Mouse (Mus musculus) spleen, embryonic (tissue): ENCODE data around the gene Slc9a5.

ENCODE experiments used
- CTCF ChIA-PET: fragments of 350-600 bp; sonication (Branson Sonifier 250); formaldehyde crosslinking; loops from one replicate; lab custom pipeline; 2022; lab: Charles Lee

The Slc9a5 gene

GRCm38 (mm10) chr8:105404496-105404895 lies 55.9 kb downstream of the Slc9a5 start:
- CTCF ChIA-PET: interaction anchor here (0.8 kb wide), 1 partner anchor 162 kb away, joined by 4 read pairs; no protein-coding TSS in a partner anchor

DNA sequence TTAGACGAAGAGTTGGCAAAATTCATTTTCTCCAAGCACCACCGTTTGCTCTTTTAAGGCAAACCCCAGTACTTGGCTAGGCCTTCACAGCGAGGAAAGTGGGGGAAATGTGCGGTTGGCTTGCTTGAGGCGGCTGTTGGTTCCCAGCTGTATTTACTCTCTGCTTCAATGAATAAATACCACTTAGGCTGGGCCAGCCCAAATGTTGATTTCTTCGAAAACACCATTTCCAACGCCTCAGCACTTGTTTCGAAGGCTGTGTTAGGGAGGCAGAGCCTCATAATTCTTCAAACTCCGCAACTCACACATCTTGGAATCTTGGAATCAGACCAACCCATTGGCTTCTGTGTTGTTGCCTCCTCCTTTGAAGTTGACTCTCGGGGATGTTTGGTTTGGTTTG lies 57.8 kb downstream of the Slc9a5 start:
- CTCF ChIA-PET: no interaction called here

- CTCF ChIA-PET: no interaction called here
These were observed 59.7 kb downstream of the Slc9a5 start for GRCm38 (mm10) chr8:105408331-105408730.

DNA sequence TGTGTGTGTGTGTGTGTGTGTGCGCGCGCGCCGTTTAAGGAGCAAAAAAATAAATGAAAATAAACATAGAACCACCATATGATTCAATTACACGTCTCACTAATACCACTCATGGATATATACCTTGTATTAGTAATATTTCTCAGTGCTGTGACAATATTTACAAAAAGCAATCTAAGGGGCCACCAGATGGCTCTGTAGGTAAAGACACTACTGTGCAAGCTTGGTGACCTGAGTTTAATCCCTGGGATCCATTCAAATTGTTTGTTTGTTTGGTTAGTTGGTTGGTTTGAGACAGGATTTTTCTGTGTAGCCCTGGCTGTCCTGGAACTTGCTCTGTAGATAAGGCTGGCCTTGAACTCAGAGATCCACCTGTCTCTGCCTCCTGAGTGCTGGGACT lies 61.3 kb downstream of the Slc9a5 start:
- CTCF ChIA-PET: no interaction called here

DNA sequence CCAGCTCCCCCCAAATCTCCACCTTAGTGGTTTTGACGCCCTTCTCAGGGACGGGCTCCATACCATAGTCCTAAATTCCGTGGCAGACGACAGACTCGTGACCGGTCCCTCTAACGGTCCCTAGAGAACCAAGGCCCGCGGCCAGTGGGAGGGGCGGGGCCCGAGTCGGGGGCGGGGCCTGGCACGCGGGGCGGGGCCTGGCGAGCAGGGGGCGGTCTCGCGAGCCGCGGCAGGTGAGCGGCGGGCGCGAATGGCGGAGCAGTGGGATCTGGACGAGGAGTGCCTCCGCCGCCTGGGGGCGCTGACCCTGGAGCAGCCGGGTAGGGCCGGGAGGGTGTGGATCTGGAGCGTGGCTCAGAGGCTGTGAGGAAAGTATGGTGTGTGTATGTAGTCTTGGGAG lies 64.7 kb downstream of the Slc9a5 start, which contains the start of the genes Kctd19 and Lrrc36:
Gene Kctd19 (minus strand): TSS at position 112 of the 400 bp plus-strand sequence.
Gene Lrrc36 (plus strand): TSS at position 181 of the 400 bp plus-strand sequence.
- CTCF ChIA-PET: no interaction called here

- CTCF ChIA-PET: no interaction called here
These were observed 70.3 kb downstream of the Slc9a5 start for GRCm38 (mm10) chr8:105418992-105419391.
